In genomic region chr9:106141955-106142354, GRCm38 (mm10) we compare ENCODE assay signal across 17 mouse cellular contexts. TPM values are rescaled to one million over a fixed set of nuclear protein-coding genes. Genes with fewer than 3 reads are reported as not detected.
A peak's percentile ranks its signal among the peaks of the same experiment; 100 is the strongest.
DNase-seq lines count a peak whose midpoint lies in the region; ATAC-seq and TF ChIP-seq lines count a peak whose summit lies in the region.
"Had no signal": no experiment of that assay in that cellular context is flagged by ENCODE, and none has a peak within 500 bp of the region (broad histone marks: within the 10 kb centered on the region; RNA-seq: fewer than 3 reads in every experiment).

No protein-coding gene starts in this region.

- ATAC-seq in cerebellum, adult (ENCODE audit: insufficient number of reproducible peaks, low FRiP score, low TSS enrichment), result peak; percentile 90
- ATAC-seq in hindbrain, embryonic 15.5 days (ENCODE audit: low FRiP score, low read depth), result no peak
- no peak for ATAC-seq in liver, postnatal 0 days
- ATAC-seq in activated CD4-positive, CD25-positive, alpha-beta regulatory T cell, adult 4 months, result no peak
- ATAC-seq: inflammation-experienced regulatory T-cells, adult 6 months had no signal

- TF ChIP-seq EP300 in liver, postnatal 0 days (IDR thresholded peaks at IDR 0.05; ENCODE audit: low read depth), result no peak

- TF ChIP-seq CTCF in E14TG2a.4 (conservative IDR thresholded peaks at IDR 0.05; ENCODE audit: low read length), result no peak
- TF ChIP-seq CTCF in liver, postnatal 0 days (IDR thresholded peaks at IDR 0.05; ENCODE audit: low read depth), result no peak

- peaks cover 1% of the 10 kb centered on the region for H3K27me3 ChIP-seq in E14TG2a.4 (ENCODE audit: insufficient read depth, low read length)
- H3K27me3 ChIP-seq in hindbrain, embryonic 15.5 days, result no peaks in the 10 kb centered on the region
- H3K27me3 ChIP-seq in liver, postnatal 0 days (ENCODE audit: insufficient read depth, low read length), result no peaks in the 10 kb centered on the region

- WGBS in hindbrain, embryonic 15.5 days, result 50% methylated on average over 12 of the region's 12 CpGs
- 76% methylated on average over 12 of the region's 12 CpGs for WGBS in liver, postnatal 0 days (ENCODE audit: insufficient replicate concordance)

- H3K4me3 ChIP-seq in E14TG2a.4 (replicated peaks; ENCODE audit: low read length), result peak overlapping the region; percentile 20
- H3K4me3 ChIP-seq in hindbrain, embryonic 15.5 days, result no peak overlapping the region
- H3K4me3 ChIP-seq in liver, postnatal 0 days (ENCODE audit: low read depth, low read length), result no peak overlapping the region
- H3K4me3 ChIP-seq: embryonic facial prominence, embryonic 13.5 days; limb, embryonic 15.5 days had no signal

- peaks cover 4% of the 10 kb centered on the region for H3K9me3 ChIP-seq in E14TG2a.4 (ENCODE audit: low read length)
- H3K9me3 ChIP-seq in hindbrain, embryonic 15.5 days, result no peaks in the 10 kb centered on the region
- H3K9me3 ChIP-seq in liver, postnatal 0 days (ENCODE audit: low read length), result no peaks in the 10 kb centered on the region; the same call in 1 of the 2 replicates
- H3K9me3 ChIP-seq: G1E; limb, embryonic 15.5 days had no signal

- no peak overlapping the region for H3K9ac ChIP-seq in hindbrain, embryonic 15.5 days
- no peak overlapping the region for H3K9ac ChIP-seq in liver, postnatal 0 days (replicated peaks)
- H3K9ac ChIP-seq: embryonic facial prominence, embryonic 13.5 days; limb, embryonic 15.5 days had no signal

- H3K27ac ChIP-seq in hindbrain, embryonic 15.5 days (replicated peaks), result 0 out of 2 replicates have a peak overlapping the region, but pooled peaks have one; percentile 21
- H3K27ac ChIP-seq in liver, postnatal 0 days (ENCODE audit: low read depth), result no peak overlapping the region
- H3K27ac ChIP-seq: embryonic facial prominence, embryonic 13.5 days; limb, embryonic 15.5 days; stomach, postnatal 0 days had no signal

- peak; percentile 74 to 85 for DNase-seq in cerebellum, postnatal 10 days
- no peak for DNase-seq in spleen, postnatal 36 days (ENCODE audit: low spot score in 2 of 2)
- no peak for DNase-seq in liver, postnatal 0 days
- DNase-seq in thymus, postnatal 10 days (ENCODE audit: low spot score in 2 of 2), result no peak
- DNase-seq: heart, adult 18-20 months; kidney, adult 9 months; kidney, postnatal 36 days; thymus, postnatal 36 days had no signal

- peaks cover 18% of the 10 kb centered on the region; the same call in 1 of the 2 replicates for H3K4me1 ChIP-seq in E14TG2a.4 (replicated peaks; ENCODE audit: low read depth, low read length)
- peaks cover 34% of the 10 kb centered on the region for H3K4me1 ChIP-seq in hindbrain, embryonic 15.5 days (replicated peaks)
- no peaks in the 10 kb centered on the region for H3K4me1 ChIP-seq in liver, postnatal 0 days (ENCODE audit: insufficient read depth)

- no peak overlapping the region for H3K4me2 ChIP-seq in hindbrain, embryonic 15.5 days
- no peak overlapping the region for H3K4me2 ChIP-seq in liver, postnatal 0 days (ENCODE audit: low read depth, low read length)
- H3K4me2 ChIP-seq: embryonic facial prominence, embryonic 13.5 days; limb, embryonic 15.5 days had no signal

- H3K36me3 ChIP-seq in E14TG2a.4 (ENCODE audit: insufficient read depth, low read length), result no peaks in the 10 kb centered on the region
- H3K36me3 ChIP-seq in hindbrain, embryonic 15.5 days, result no peaks in the 10 kb centered on the region
- no peaks in the 10 kb centered on the region for H3K36me3 ChIP-seq in liver, postnatal 0 days (replicated peaks; ENCODE audit: insufficient read depth, low read length)
- H3K36me3 ChIP-seq: embryonic facial prominence, embryonic 13.5 days; G1E; limb, embryonic 15.5 days had no signal

RNA-seq across cellular contexts. Expression of gene Glyctk, which starts 16.0 kb away (rescaled TPM):
- polyA plus RNA-seq in hindbrain, embryonic 15.5 days (2015; fragmentation: Nextera tagmentation; extraction: Ambion mirVana), result 2.8 TPM in 2 replicates
- 41.4 and 46.5 TPM in 2 replicates for polyA plus RNA-seq in liver, postnatal 0 days (2015; fragmentation: Nextera tagmentation; extraction: Ambion mirVana)
- polyA plus RNA-seq in activated CD4-positive, CD25-positive, alpha-beta regulatory T cell, adult 4 months (2017; shearing (Covaris generic)), result 1 to 10 TPM; 2.9 to 3.3 TPM

RNA-seq across cellular contexts. Expression of gene Wdr82, which starts 28.8 kb away (rescaled TPM):
- polyA plus RNA-seq in hindbrain, embryonic 15.5 days (2015; fragmentation: Nextera tagmentation; extraction: Ambion mirVana), result 35.9 and 36.6 TPM in 2 replicates
- polyA plus RNA-seq in liver, postnatal 0 days (2015; fragmentation: Nextera tagmentation; extraction: Ambion mirVana), result 5.3 and 5.7 TPM in 2 replicates
- polyA plus RNA-seq in activated CD4-positive, CD25-positive, alpha-beta regulatory T cell, adult 4 months (2017; shearing (Covaris generic)), result 10 to 100 TPM; 45.7 to 46.3 TPM

RNA-seq across cellular contexts. Expression of gene Col6a4, which starts 45.4 kb away (rescaled TPM):
- polyA plus RNA-seq in hindbrain, embryonic 15.5 days (2015; fragmentation: Nextera tagmentation; extraction: Ambion mirVana), result 1.1 and 1.4 TPM in 2 replicates
- polyA plus RNA-seq in liver, postnatal 0 days (2015; fragmentation: Nextera tagmentation; extraction: Ambion mirVana), result not detected in 2 replicates
- polyA plus RNA-seq in activated CD4-positive, CD25-positive, alpha-beta regulatory T cell, adult 4 months (2017; shearing (Covaris generic)), result under 1 TPM in 1 of 2 experiments, not detected in 1; 0.90 TPM
- polyA plus RNA-seq: G1E; inflammation-experienced regulatory T-cells, adult 6 months had no signal

RNA-seq across cellular contexts. Expression of gene Ppm1m, which starts 57.6 kb away (rescaled TPM):
- 17.6 and 21.2 TPM in 2 replicates for polyA plus RNA-seq in hindbrain, embryonic 15.5 days (2015; fragmentation: Nextera tagmentation; extraction: Ambion mirVana)
- 11.0 and 11.1 TPM in 2 replicates for polyA plus RNA-seq in liver, postnatal 0 days (2015; fragmentation: Nextera tagmentation; extraction: Ambion mirVana)
- 10 to 100 TPM; 13.6 to 14.2 TPM for polyA plus RNA-seq in activated CD4-positive, CD25-positive, alpha-beta regulatory T cell, adult 4 months (2017; shearing (Covaris generic))

Comparison
In these comparisons a context has a peak if more than half of its experiments do, and no peak if none do; other contexts are left out.
1. DNase-seq: peak in cerebellum, postnatal 10 days (2 of 2); none in spleen, postnatal 36 days (0 of 2), liver, postnatal 0 days (single experiment) and thymus, postnatal 10 days (0 of 2).